Mouse (Mus musculus) forebrain, embryonic 11.5 days (tissue): Measurements from ENCODE around the gene Olfr787. TPM values are rescaled to one million over a fixed set of nuclear protein-coding genes. Genes with fewer than 3 reads are reported as not detected.

Source experiments
- polyA plus RNA-seq: library from polyadenylated mRNA; unstranded; fragments of >200 nt; fragmentation: Nextera tagmentation; extraction: Ambion mirVana; gene quantifications from 2 replicates; pipeline ENCODE4 v1.2.1, GENCODE M21; 2014

Gene Olfr787
- polyA plus RNA-seq, 1 experiment from 2014 or later, result not detected

Other genes with a start within 250 kb of the Olfr787 start
- gene Olfr774, start 225.7 kb upstream of the Olfr787 start, polyA plus RNA-seq, result not detected in 2 replicates
- not detected in 2 replicates for gene Olfr775, start 213.4 kb upstream of the Olfr787 start, polyA plus RNA-seq
- gene Olfr776, start 202.7 kb upstream of the Olfr787 start, polyA plus RNA-seq, result not detected in 2 replicates
- gene Olfr777, start 190.4 kb upstream of the Olfr787 start, polyA plus RNA-seq, result not detected in 2 replicates
- gene Olfr780, start 143.7 kb upstream of the Olfr787 start, polyA plus RNA-seq, result not detected in 2 replicates
- gene Olfr781, start 133.0 kb upstream of the Olfr787 start, polyA plus RNA-seq, result not detected in 2 replicates
- gene Olfr782, start 113.0 kb upstream of the Olfr787 start, polyA plus RNA-seq, result not detected in 2 replicates
- gene Olfr784, start 77.8 kb upstream of the Olfr787 start, polyA plus RNA-seq, result 0.08 TPM in 1 of 2 replicates, not detected in the other
- gene Olfr785, start 56.4 kb upstream of the Olfr787 start, polyA plus RNA-seq, result not detected in 2 replicates
- not detected in 2 replicates for gene Olfr786, start 34.6 kb upstream of the Olfr787 start, polyA plus RNA-seq
- gene Olfr788, start 9.1 kb downstream of the Olfr787 start, polyA plus RNA-seq, result not detected in 2 replicates
- gene Olfr789, start 22.9 kb downstream of the Olfr787 start, polyA plus RNA-seq, result not detected in 2 replicates
- gene Olfr790, start 36.6 kb downstream of the Olfr787 start, polyA plus RNA-seq, result not detected in 2 replicates
- gene Olfr791, start 59.9 kb downstream of the Olfr787 start, polyA plus RNA-seq, result not detected in 2 replicates
- gene Olfr792, start 77.3 kb downstream of the Olfr787 start, polyA plus RNA-seq, result not detected in 2 replicates
- not detected in 2 replicates for gene Olfr794, start 105.8 kb downstream of the Olfr787 start, polyA plus RNA-seq
- not detected in 2 replicates for gene Olfr796, start 150.7 kb downstream of the Olfr787 start, polyA plus RNA-seq
- gene Olfr798, start 166.1 kb downstream of the Olfr787 start, polyA plus RNA-seq, result not detected in 2 replicates
- gene Olfr799, start 175.6 kb downstream of the Olfr787 start, polyA plus RNA-seq, result not detected in 2 replicates
- not detected in 2 replicates for gene Olfr800, start 195.8 kb downstream of the Olfr787 start, polyA plus RNA-seq
- not detected in 2 replicates for gene Olfr801, start 212.0 kb downstream of the Olfr787 start, polyA plus RNA-seq
- not detected in 2 replicates for gene Olfr802, start 226.3 kb downstream of the Olfr787 start, polyA plus RNA-seq
- not detected in 2 replicates for gene Olfr803, start 232.4 kb downstream of the Olfr787 start, polyA plus RNA-seq
- gene Olfr804, start 241.3 kb downstream of the Olfr787 start, polyA plus RNA-seq, result not detected in 2 replicates